Mouse (Mus musculus) kidney, postnatal 10 days (tissue): ENCODE data around the gene Gm8271.
"Not testable (repeated sequence)": the region's sequence is repeated elsewhere in the genome, so short reads cannot be mapped to it uniquely, and the experiment has no call there.

Experiments
- DNase-seq: peaks from one replicate; pipeline ENCODE4 v3.0.0; 2021; ENCODE audit warnings: mixed read lengths

Gene Gm8271

GRCm38 (mm10) chr14:5185493-5185892, at the start of gene Gm8271:
Gene Gm8271 (plus strand): TSS chr14:5185793.
- DNase-seq = not testable (repeated sequence)

GRCm38 (mm10) chr14:5164235-5164634, 21.4 kb upstream of the Gm8271 start, which contains the start of gene Gm3317:
Gene Gm3317 (plus strand): TSS chr14:5164535.
- not testable (repeated sequence) for DNase-seq
